Mouse (Mus musculus) gastrocnemius, postnatal 25 days (tissue): Measurements from ENCODE around the gene Zfp111. TPM values are rescaled to one million over a fixed set of nuclear protein-coding genes. Genes with fewer than 3 reads are reported as not detected.

ENCODE experiments used
- total RNA-seq, 2 experiments: library from RNA; stranded (reverse); gene quantifications; 1 replicate in 1 of 2; 2 replicates in 1 of 2; pipeline ENCODE4 v1.2.3; 2021

The Zfp111 gene
- total RNA-seq, 2 experiments from 2014 or later: 2.5 to 2.6 TPM

Other genes with a start within 250 kb of the Zfp111 start
- not detected for gene Vmn1r181, start 236.8 kb downstream of the Zfp111 start, total RNA-seq
- gene V1rd19, start 209.8 kb downstream of the Zfp111 start, total RNA-seq: not detected
- gene Vmn1r183, start 158.2 kb downstream of the Zfp111 start, total RNA-seq: not detected
- gene Zfp180, start 129.5 kb downstream of the Zfp111 start, total RNA-seq: 10 to 100 TPM; 10.3 TPM
- 1 to 10 TPM; 4.9 TPM for gene Zfp112, start 99.1 kb downstream of the Zfp111 start, total RNA-seq
- gene Zfp235, start 77.3 kb downstream of the Zfp111 start, total RNA-seq: 1 to 10 TPM; 4.1 to 4.6 TPM
- gene Zfp114, start 36.4 kb downstream of the Zfp111 start, total RNA-seq: not detected
- 1 to 10 TPM; 2.2 TPM for gene Zfp109, start 26.1 kb upstream of the Zfp111 start, total RNA-seq
- gene Zfp108, start 43.4 kb upstream of the Zfp111 start, total RNA-seq: 1 to 10 TPM; 1.4 to 1.9 TPM
- 1 to 10 TPM; 3.6 to 4.4 TPM for gene Zfp93, start 59.0 kb upstream of the Zfp111 start, total RNA-seq
- gene Zfp61, start 89.8 kb upstream of the Zfp111 start, total RNA-seq: 1 to 10 TPM; 2.9 to 3.2 TPM
- 1 to 10 TPM; 1.3 to 1.8 TPM for gene Zfp94, start 105.2 kb upstream of the Zfp111 start, total RNA-seq
- gene Tescl, start 122.5 kb upstream of the Zfp111 start, total RNA-seq: not detected
- not detected for gene Lypd5, start 137.8 kb upstream of the Zfp111 start, total RNA-seq
- gene Kcnn4, start 158.8 kb upstream of the Zfp111 start, total RNA-seq: under 1 TPM; 0.13 to 0.70 TPM
- 10 to 100 TPM in 1 of 2 experiments, 1 to 10 TPM in 1; 8.2 to 11.0 TPM for gene Smg9, start 188.2 kb upstream of the Zfp111 start, total RNA-seq
- gene Irgc1, start 240.9 kb upstream of the Zfp111 start, total RNA-seq: not detected